Mouse (Mus musculus) ovary, adult 2 months (tissue): ENCODE results near the gene Llph. TPM values are rescaled to one million over a fixed set of nuclear protein-coding genes. Genes with fewer than 3 reads are reported as not detected.

ENCODE experiments used
- polyA plus RNA-seq: library from polyadenylated mRNA; depleted of rRNA; stranded (reverse); fragments of >200 nt; gene quantifications from 2 replicates; pipeline ENCODE4 v1.2.3, GENCODE M21; 2012; rRNA removed

Llph gene
- 2.2 and 3.2 TPM in 2 replicates for polyA plus RNA-seq

GRCm38 (mm10) chr10:120226871-120227661, at the start of gene Llph:
Gene Llph, plus strand, starts transcription at chr10:120227070.

GRCm38 (mm10) chr10:120201131-120201921, 25.5 kb upstream of the Llph start, which contains the start of gene Tmbim4:
Gene Tmbim4, plus strand, starts transcription at chr10:120201590.

GRCm38 (mm10) chr10:120201961-120202402, 24.9 kb upstream of the Llph start, which contains the start of gene Irak3:
Gene Irak3, minus strand, starts transcription at chr10:120202130.

Other genes starting within 250 kb of the Llph start
- gene Helb, start 114.1 kb upstream of the Llph start, polyA plus RNA-seq: 5.3 and 6.3 TPM in 2 replicates
- gene Tmbim4, start 25.5 kb upstream of the Llph start, polyA plus RNA-seq: 241 and 302 TPM in 2 replicates
- 1.7 and 1.8 TPM in 2 replicates for gene Irak3, start 24.9 kb upstream of the Llph start, polyA plus RNA-seq
- 2.4 TPM in 2 replicates for gene Hmga2, start 249.4 kb downstream of the Llph start, polyA plus RNA-seq